Mouse (Mus musculus): ENCODE measurements at regions not wholly inside any gene's neighbourhood (a gene's known extent, or its start where the extent isn't known, plus 50 kb on each side); places are given as distances from the start of the nearest gene placed in this dataset.

GRCm38 (mm10) chr10:26585106-26585505 lies 168.1 kb upstream of the Arhgap18 start:
- TF ChIP-seq CTCF (IDR thresholded peaks at IDR 0.05; ENCODE audit: low read depth) (no peak), EP300 (IDR thresholded peaks at IDR 0.05; ENCODE audit: low read depth) (no peak)

Measured in liver, postnatal 0 days (tissue).